Mouse (Mus musculus): ENCODE results near the gene Kcnd2. TPM values are rescaled to one million over a fixed set of nuclear protein-coding genes. Genes with fewer than 3 reads are reported as not detected.

The Kcnd2 gene
- polyA plus RNA-seq, 1 experiment from 2014 or later = 4.5 TPM

DNA sequence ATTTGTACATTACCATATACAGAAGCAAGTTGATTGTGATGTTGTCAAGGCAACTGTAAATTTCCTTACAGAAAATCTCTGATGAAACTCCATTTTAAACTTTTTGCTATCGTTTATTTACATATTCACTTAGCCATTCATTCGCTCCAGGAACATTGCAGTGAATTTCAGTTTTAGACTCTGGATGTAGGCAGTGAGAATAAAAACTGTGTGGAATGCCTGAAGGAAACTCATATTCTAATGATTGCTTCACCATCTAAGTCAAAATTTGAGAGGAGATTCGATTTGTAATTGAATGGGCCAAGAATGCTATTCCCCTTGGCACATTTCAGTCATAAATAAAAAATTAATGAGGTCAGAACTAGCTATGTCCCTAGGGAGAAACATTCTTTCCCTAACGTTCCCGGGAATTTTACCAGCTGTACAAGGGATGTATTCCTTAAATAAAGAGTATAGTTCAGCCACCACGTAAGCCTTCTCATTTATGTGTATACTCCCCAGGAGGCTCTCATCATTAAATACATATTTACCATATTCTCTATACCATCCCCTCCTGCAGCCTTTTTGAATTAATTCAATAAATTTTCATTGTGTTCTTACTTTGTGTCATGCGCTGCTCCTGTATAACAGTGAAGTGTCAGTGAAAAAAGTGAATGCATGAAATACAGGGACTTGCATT is 394.2 kb downstream of the Kcnd2 start:
- Histone ChIP-seq H3K4me3 (no peak overlapping the region), H3K27me3 (no peaks in the 10 kb centered on the region), H3K9me3 (replicated peaks) (no peaks in the 10 kb centered on the region), H3K4me1 (no peaks in the 10 kb centered on the region), H3K4me2 (replicated peaks) (no peak overlapping the region), H3K36me3 (no peaks in the 10 kb centered on the region), H3K9ac (no peak overlapping the region), H3K27ac (no peak overlapping the region)
- 71% methylated on average over 7 of the region's 7 CpGs for WGBS
- no peak for ATAC-seq (ENCODE audit: low FRiP score)

GRCm38 (mm10) chr6:21629989-21630388 is 414.7 kb downstream of the Kcnd2 start:
- ATAC-seq (ENCODE audit: low FRiP score) = no peak
- no peak overlapping the region for H3K27ac ChIP-seq
- H3K9ac ChIP-seq = no peak overlapping the region
- H3K4me3 ChIP-seq = no peak overlapping the region
- 92% methylated on average over 4 of the region's 4 CpGs for WGBS
- no peaks in the 10 kb centered on the region for H3K4me1 ChIP-seq
- no peaks in the 10 kb centered on the region for H3K27me3 ChIP-seq
- H3K4me2 ChIP-seq (replicated peaks) = no peak overlapping the region
- no peaks in the 10 kb centered on the region for H3K36me3 ChIP-seq
- H3K9me3 ChIP-seq (replicated peaks) = no peaks in the 10 kb centered on the region

DNA sequence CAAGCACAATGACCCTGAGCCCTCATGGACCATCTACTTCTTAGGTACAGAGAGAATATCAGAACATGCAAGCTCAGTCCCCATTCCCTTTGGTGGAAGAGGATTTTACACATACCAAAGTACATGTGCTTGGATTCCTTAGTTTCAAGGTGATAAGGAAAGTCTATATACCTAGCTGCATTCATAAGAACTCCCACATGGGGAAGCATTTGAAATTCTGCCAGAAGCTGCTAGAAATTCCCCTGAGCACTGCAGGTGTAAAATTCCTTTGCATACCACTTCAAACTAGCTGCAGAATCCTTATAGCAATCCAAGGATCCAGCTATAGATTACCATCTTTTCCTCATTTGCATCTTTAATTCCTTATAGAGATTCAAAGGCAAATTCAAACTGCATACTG is 440.4 kb downstream of the Kcnd2 start:
- Histone ChIP-seq H3K4me1 (no peaks in the 10 kb centered on the region), H3K27ac (no peak overlapping the region), H3K4me2 (replicated peaks) (no peak overlapping the region), H3K4me3 (no peak overlapping the region), H3K36me3 (no peaks in the 10 kb centered on the region), H3K9me3 (replicated peaks) (no peaks in the 10 kb centered on the region), H3K9ac (no peak overlapping the region), H3K27me3 (no peaks in the 10 kb centered on the region)
- no peak for ATAC-seq (ENCODE audit: low FRiP score)

GRCm38 (mm10) chr6:21664135-21664534 is 448.8 kb downstream of the Kcnd2 start:
- Histone ChIP-seq H3K36me3 (no peaks in the 10 kb centered on the region), H3K27me3 (no peaks in the 10 kb centered on the region), H3K9me3 (replicated peaks) (no peaks in the 10 kb centered on the region), H3K9ac (no peak overlapping the region), H3K4me3 (no peak overlapping the region), H3K4me1 (no peaks in the 10 kb centered on the region), H3K27ac (no peak overlapping the region), H3K4me2 (replicated peaks) (no peak overlapping the region)
- no peak for ATAC-seq (ENCODE audit: low FRiP score)
- 81% methylated on average over 6 of the region's 6 CpGs for WGBS

- no peak overlapping the region for H3K9ac ChIP-seq
- H3K4me2 ChIP-seq (replicated peaks) = no peak overlapping the region
- 78% methylated on average over 4 of the region's 4 CpGs for whole genome bisulfite sequencing
- H3K9me3 ChIP-seq (replicated peaks) = no peaks in the 10 kb centered on the region
- no peaks in the 10 kb centered on the region for H3K36me3 ChIP-seq
- no peak for ATAC-seq (ENCODE audit: low FRiP score)
- no peaks in the 10 kb centered on the region for H3K4me1 ChIP-seq
- no peak overlapping the region for H3K4me3 ChIP-seq
- no peak overlapping the region for H3K27ac ChIP-seq
- no peaks in the 10 kb centered on the region for H3K27me3 ChIP-seq
These were observed 449.3 kb downstream of the Kcnd2 start for GRCm38 (mm10) chr6:21664638-21665037.

- Histone ChIP-seq H3K36me3 (no peaks in the 10 kb centered on the region), H3K27me3 (no peaks in the 10 kb centered on the region), H3K9ac (no peak overlapping the region), H3K27ac (no peak overlapping the region), H3K4me1 (no peaks in the 10 kb centered on the region), H3K4me3 (no peak overlapping the region), H3K4me2 (replicated peaks) (no peak overlapping the region), H3K9me3 (replicated peaks) (no peaks in the 10 kb centered on the region)
- ATAC-seq (ENCODE audit: low FRiP score) = no peak
- 58% methylated on average over 6 of the region's 6 CpGs for WGBS
These were observed 468.9 kb downstream of the Kcnd2 start for GRCm38 (mm10) chr6:21684252-21684651.

GRCm38 (mm10) chr6:21686388-21686787 is 471.1 kb downstream of the Kcnd2 start:
- ATAC-seq (ENCODE audit: low FRiP score) = no peak
- Histone ChIP-seq H3K4me2 (replicated peaks) (no peak overlapping the region), H3K9ac (no peak overlapping the region), H3K36me3 (no peaks in the 10 kb centered on the region), H3K9me3 (replicated peaks) (no peaks in the 10 kb centered on the region), H3K27me3 (no peaks in the 10 kb centered on the region), H3K27ac (no peak overlapping the region), H3K4me1 (no peaks in the 10 kb centered on the region), H3K4me3 (no peak overlapping the region)
- 96% methylated on average over 1 of the region's 1 CpGs for WGBS

GRCm38 (mm10) chr6:21692861-21693350 is 477.6 kb downstream of the Kcnd2 start:
- no peaks in the 10 kb centered on the region for H3K27me3 ChIP-seq
- no peak overlapping the region for H3K9ac ChIP-seq
- H3K4me1 ChIP-seq = no peaks in the 10 kb centered on the region
- no peaks in the 10 kb centered on the region for H3K9me3 ChIP-seq (replicated peaks)
- WGBS = 85% methylated on average over 3 of the region's 3 CpGs
- ATAC-seq (ENCODE audit: low FRiP score) = no peak
- H3K27ac ChIP-seq = no peak overlapping the region
- no peaks in the 10 kb centered on the region for H3K36me3 ChIP-seq
- H3K4me2 ChIP-seq (replicated peaks) = no peak overlapping the region
- H3K4me3 ChIP-seq = no peak overlapping the region

GRCm38 (mm10) chr6:21697641-21698040 is 482.3 kb downstream of the Kcnd2 start:
- no peaks in the 10 kb centered on the region for H3K4me1 ChIP-seq
- H3K27me3 ChIP-seq = no peaks in the 10 kb centered on the region
- no peak overlapping the region for H3K4me3 ChIP-seq
- 56% methylated on average over 3 of the region's 3 CpGs for WGBS
- H3K9me3 ChIP-seq (replicated peaks) = no peaks in the 10 kb centered on the region
- H3K4me2 ChIP-seq (replicated peaks) = no peak overlapping the region
- H3K27ac ChIP-seq = no peak overlapping the region
- no peak overlapping the region for H3K9ac ChIP-seq
- no peak for ATAC-seq (ENCODE audit: low FRiP score)
- H3K36me3 ChIP-seq = no peaks in the 10 kb centered on the region

- no peak overlapping the region for H3K4me2 ChIP-seq (replicated peaks)
- no peaks in the 10 kb centered on the region for H3K9me3 ChIP-seq (replicated peaks)
- 84% methylated on average over 6 of the region's 6 CpGs for WGBS
- H3K27me3 ChIP-seq = no peaks in the 10 kb centered on the region
- no peaks in the 10 kb centered on the region for H3K4me1 ChIP-seq
- H3K27ac ChIP-seq = no peak overlapping the region
- no peak overlapping the region for H3K4me3 ChIP-seq
- H3K9ac ChIP-seq = no peak overlapping the region
- H3K36me3 ChIP-seq = no peaks in the 10 kb centered on the region
- no peak for ATAC-seq (ENCODE audit: low FRiP score)
These were observed 485.8 kb downstream of the Kcnd2 start for GRCm38 (mm10) chr6:21701131-21701530.

GRCm38 (mm10) chr6:21709228-21709627 is 493.9 kb downstream of the Kcnd2 start:
- no peak for ATAC-seq (ENCODE audit: low FRiP score)
- 31% methylated on average over 3 of the region's 3 CpGs for WGBS

GRCm38 (mm10) chr6:21719121-21719520 is 503.8 kb downstream of the Kcnd2 start:
- H3K27ac ChIP-seq = no peak overlapping the region
- H3K4me1 ChIP-seq = no peaks in the 10 kb centered on the region
- H3K36me3 ChIP-seq = no peaks in the 10 kb centered on the region
- H3K9me3 ChIP-seq (replicated peaks) = no peaks in the 10 kb centered on the region
- H3K9ac ChIP-seq = no peak overlapping the region
- no peak overlapping the region for H3K4me3 ChIP-seq
- ATAC-seq (ENCODE audit: low FRiP score) = no peak
- 89% methylated on average over 1 of the region's 1 CpGs for WGBS
- H3K4me2 ChIP-seq (replicated peaks) = no peak overlapping the region
- H3K27me3 ChIP-seq = no peaks in the 10 kb centered on the region

More at GRCm38 (mm10) chr6:21709228-21709627, 493.9 kb downstream of the Kcnd2 start:
- no peak overlapping the region for H3K9ac ChIP-seq
- H3K4me1 ChIP-seq = no peaks in the 10 kb centered on the region
- H3K4me3 ChIP-seq = no peak overlapping the region
- H3K27me3 ChIP-seq = no peaks in the 10 kb centered on the region
- H3K9me3 ChIP-seq (replicated peaks) = no peaks in the 10 kb centered on the region
- H3K4me2 ChIP-seq (replicated peaks) = no peak overlapping the region
- no peaks in the 10 kb centered on the region for H3K36me3 ChIP-seq
- no peak overlapping the region for H3K27ac ChIP-seq

- no peaks in the 10 kb centered on the region for H3K9me3 ChIP-seq (replicated peaks)
- no peak for ATAC-seq (ENCODE audit: low FRiP score)
- H3K27ac ChIP-seq = no peak overlapping the region
- H3K4me3 ChIP-seq = no peak overlapping the region
- no peak overlapping the region for H3K4me2 ChIP-seq (replicated peaks)
- WGBS = 88% methylated on average over 10 of the region's 10 CpGs
- no peaks in the 10 kb centered on the region for H3K27me3 ChIP-seq
- H3K36me3 ChIP-seq = no peaks in the 10 kb centered on the region
- no peaks in the 10 kb centered on the region for H3K4me1 ChIP-seq
- H3K9ac ChIP-seq = no peak overlapping the region
These were observed 506.9 kb downstream of the Kcnd2 start for GRCm38 (mm10) chr6:21722238-21722637.
